Mouse (Mus musculus): ENCODE results near the gene Zfp536. TPM values are rescaled to one million over a fixed set of nuclear protein-coding genes. Genes with fewer than 3 reads are reported as not detected.

The Zfp536 gene
- total RNA-seq, 2 experiments from 2014 or later = 35.1 to 43.5 TPM

GRCm38 (mm10) chr7:37663676-37664365, 109.6 kb downstream of the Zfp536 start:
- TF ChIP-seq CTCF (IDR thresholded peaks at IDR 0.05) = no peak
- H3K27ac ChIP-seq = no peak overlapping the region
- DNase-seq (ENCODE audit: extremely low spot score in 1 of 2, low spot score in 2 of 2) = no peak
- intact Hi-C loops (cut with DNase I) = no loop called here
- H3K4me3 ChIP-seq = no peak overlapping the region

- H3K4me3 ChIP-seq = no peak overlapping the region
- no peak for TF ChIP-seq CTCF (IDR thresholded peaks at IDR 0.05)
- no peak for DNase-seq (ENCODE audit: extremely low spot score in 1 of 2, low spot score in 2 of 2)
- H3K27ac ChIP-seq = peak overlapping the region; percentile 0; the same call in 1 of the 2 replicates
- intact Hi-C loops (cut with DNase I) = no loop called here
Observed at GRCm38 (mm10) chr7:37648671-37649070, 124.8 kb downstream of the Zfp536 start.

GRCm38 (mm10) chr7:37647917-37648615, 125.4 kb downstream of the Zfp536 start:
- intact Hi-C loops (cut with DNase I) = no loop called here
- H3K27ac ChIP-seq = peak overlapping the region; percentile 0; the same call in 1 of the 2 replicates
- DNase-seq (ENCODE audit: extremely low spot score in 1 of 2, low spot score in 2 of 2) = no peak
- TF ChIP-seq CTCF (IDR thresholded peaks at IDR 0.05) = no peak
- H3K4me3 ChIP-seq = no peak overlapping the region

DNA sequence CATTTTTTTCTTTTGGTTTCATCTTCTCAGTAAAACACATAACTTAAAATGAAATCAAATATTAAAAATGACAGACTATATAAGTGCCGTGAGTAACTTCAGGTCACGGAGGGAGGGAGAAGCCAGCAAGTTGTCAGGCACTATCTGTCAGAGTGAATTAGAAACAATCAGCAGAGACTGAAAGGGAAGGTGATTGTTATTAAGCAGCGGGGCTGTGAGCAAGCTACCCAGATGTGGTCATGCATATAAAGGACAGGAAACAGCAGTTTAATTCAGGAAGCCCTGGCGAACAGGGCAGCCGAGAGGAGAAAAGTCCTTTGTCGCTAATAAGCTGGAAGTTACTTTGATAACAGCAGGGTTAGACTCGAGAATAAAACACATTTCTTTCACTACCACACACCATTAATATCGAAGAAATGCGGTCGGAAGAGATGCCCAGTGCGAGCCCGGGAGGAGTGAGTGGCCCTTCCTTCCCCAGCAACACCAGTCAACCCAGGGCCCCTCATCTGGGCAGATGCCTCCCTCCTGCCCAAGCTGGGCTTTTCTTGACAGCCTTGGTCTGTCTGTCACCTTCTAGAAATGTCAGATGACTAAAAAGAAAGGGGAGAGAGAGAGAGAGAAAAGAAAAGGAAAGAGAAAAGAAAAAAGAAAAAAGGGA, 133.6 kb downstream of the Zfp536 start:
- no peak for TF ChIP-seq CTCF (IDR thresholded peaks at IDR 0.05)
- Histone ChIP-seq H3K27ac (no peak overlapping the region), H3K4me3 (no peak overlapping the region)
- DNase-seq (ENCODE audit: extremely low spot score in 1 of 2, low spot score in 2 of 2) = no peak
- intact Hi-C loops (cut with DNase I) = no loop called here

GRCm38 (mm10) chr7:37634812-37635211, 138.6 kb downstream of the Zfp536 start:
- Histone ChIP-seq H3K27ac (no peak overlapping the region), H3K4me3 (no peak overlapping the region)
- DNase-seq (ENCODE audit: extremely low spot score in 1 of 2, low spot score in 2 of 2) = no peak
- TF ChIP-seq CTCF (IDR thresholded peaks at IDR 0.05) = no peak
- intact Hi-C loops (cut with DNase I) = no loop called here

DNA sequence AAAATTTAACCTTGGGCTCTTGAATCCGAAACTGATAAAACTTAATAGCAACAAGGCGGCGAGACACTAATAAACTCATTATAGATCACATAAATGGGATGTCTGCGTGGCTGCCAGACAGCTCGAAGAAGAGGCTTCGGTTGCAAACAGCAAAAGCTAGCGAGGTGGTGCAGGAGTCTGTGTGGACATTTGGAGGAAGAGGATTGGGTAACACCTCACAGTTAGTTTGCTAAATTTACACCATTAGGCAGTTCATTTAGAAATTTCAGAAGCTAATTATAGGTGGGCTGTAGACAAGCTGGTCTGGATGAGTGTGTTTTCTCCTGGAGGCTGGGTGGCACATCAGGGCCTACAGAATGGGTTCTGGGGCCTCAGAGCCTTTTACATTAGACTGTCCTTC, 143.0 kb downstream of the Zfp536 start:
- no peak for TF ChIP-seq CTCF (IDR thresholded peaks at IDR 0.05)
- no peak for DNase-seq (ENCODE audit: extremely low spot score in 1 of 2, low spot score in 2 of 2)
- no peak overlapping the region for H3K4me3 ChIP-seq
- no peak overlapping the region for H3K27ac ChIP-seq
- intact Hi-C loops (cut with DNase I) = no loop called here

GRCm38 (mm10) chr7:37627897-37628510, 145.4 kb downstream of the Zfp536 start:
- Histone ChIP-seq H3K27ac (no peak overlapping the region; the same call in 1 of the 2 replicates), H3K4me3 (no peak overlapping the region)
- TF ChIP-seq CTCF (IDR thresholded peaks at IDR 0.05) = no peak
- no peak for DNase-seq (ENCODE audit: extremely low spot score in 1 of 2, low spot score in 2 of 2)
- intact Hi-C loops (cut with DNase I) = loop anchor here (5.0 kb wide), 1 partner anchor 144 kb away; the partner anchor contains the start of gene Zfp536

GRCm38 (mm10) chr7:37625758-37626157, 147.7 kb downstream of the Zfp536 start:
- intact Hi-C loops (cut with DNase I) = loop anchor here (5.0 kb wide), 1 partner anchor 147 kb away; the partner anchor contains the start of gene Zfp536
- DNase-seq (ENCODE audit: extremely low spot score in 1 of 2, low spot score in 2 of 2) = no peak
- no peak overlapping the region for H3K4me3 ChIP-seq
- no peak overlapping the region for H3K27ac ChIP-seq
- TF ChIP-seq CTCF (IDR thresholded peaks at IDR 0.05) = no peak

DNA sequence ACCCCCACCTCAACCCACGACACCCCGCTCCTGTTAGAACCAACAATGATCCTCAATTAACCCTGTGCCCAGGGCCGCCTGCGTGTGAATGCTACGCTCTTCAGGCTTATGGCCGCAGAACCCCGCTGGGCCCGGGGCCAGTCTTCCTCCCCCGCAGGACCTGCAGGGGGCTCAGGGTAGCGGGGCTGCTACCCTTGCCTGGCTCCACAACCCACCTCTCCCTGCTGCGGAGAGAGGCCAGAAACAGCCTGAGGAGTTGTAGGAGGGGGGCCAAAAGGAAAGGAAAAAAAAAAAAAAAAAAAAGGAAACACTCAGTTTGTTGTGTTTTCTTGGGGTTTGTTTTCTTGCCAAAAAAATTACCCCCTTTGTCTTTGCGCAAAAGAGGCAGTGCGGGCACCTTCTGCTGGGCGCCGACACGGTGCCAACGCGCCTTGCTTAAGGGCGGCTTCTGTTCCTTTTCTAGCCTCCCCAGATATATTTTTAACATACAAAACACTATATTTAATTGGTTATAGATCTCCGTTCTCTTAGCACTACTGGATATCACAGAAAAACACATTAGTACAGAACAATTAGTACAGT, 148.6 kb downstream of the Zfp536 start:
- no peak for DNase-seq (ENCODE audit: extremely low spot score in 1 of 2, low spot score in 2 of 2)
- H3K4me3 ChIP-seq = peak overlapping the region; percentile 46
- no peak for TF ChIP-seq CTCF (IDR thresholded peaks at IDR 0.05)
- intact Hi-C loops (cut with DNase I) = loop anchor here (5.0 kb wide), 2 partner anchors 42 to 147 kb away; partner anchors contain the start of gene Zfp536
- H3K27ac ChIP-seq = peak overlapping the region; percentile 30; the same call in 1 of the 2 replicates

GRCm38 (mm10) chr7:37623903-37624758, 149.3 kb downstream of the Zfp536 start:
- H3K27ac ChIP-seq = peak overlapping the region; percentile 50; the same call in 1 of the 2 replicates
- DNase-seq (ENCODE audit: extremely low spot score in 1 of 2, low spot score in 2 of 2) = peak; percentile 57 to 71
- peak overlapping the region; percentile 46 for H3K4me3 ChIP-seq
- no peak for TF ChIP-seq CTCF (IDR thresholded peaks at IDR 0.05)
- intact Hi-C loops (cut with DNase I) = loop anchor here (5.0 kb wide), 1 partner anchor 43 kb away; no protein-coding TSS in a partner anchor

All from left cerebral cortex, adult 2 months (tissue).